Mouse (Mus musculus) hindbrain, embryonic 15.5 days (tissue): Measurements from ENCODE around the gene Slc4a8. TPM values are rescaled to one million over a fixed set of nuclear protein-coding genes. Genes with fewer than 3 reads are reported as not detected.
A peak's percentile ranks its signal among the peaks of the same experiment; 100 is the strongest.
"Not testable (repeated sequence)": the region's sequence is repeated elsewhere in the genome, so short reads cannot be mapped to it uniquely, and the experiment has no call there.

Source experiments
- ATAC-seq: fragments of 200-750 bp; cut with Nextera tagmentation; 2 replicates; pipeline ENCODE4 v1.8.0; 2017; ENCODE audit warnings: low read depth, moderate number of reproducible peaks, moderate TSS enrichment; ENCODE audit not compliant: low FRiP score
- H3K27ac ChIP-seq: fragments of 300-500 bp; sonication (generic); replicated peaks from 2 replicates; pipeline ENCODE4 v1.5.1; 2015; ENCODE audit warnings: mild to moderate bottlenecking, inconsistent platforms
- H3K27me3 ChIP-seq: fragments of 300-500 bp; sonication (generic); 2 replicates; pipeline ENCODE4 v1.6.1; 2015; ENCODE audit warnings: control low read depth, inconsistent platforms
- H3K36me3 ChIP-seq: fragments of 300-500 bp; sonication (generic); 2 replicates; pipeline ENCODE4 v1.6.1; 2015; ENCODE audit warnings: control low read depth, inconsistent platforms
- H3K4me1 ChIP-seq: fragments of 300-500 bp; sonication (generic); replicated peaks from 2 replicates; pipeline ENCODE4 v1.6.1; 2015; ENCODE audit warnings: control low read depth, inconsistent platforms
- H3K4me2 ChIP-seq: fragments of 300-500 bp; sonication (generic); 2 replicates; pipeline ENCODE4 v1.6.1; 2015; ENCODE audit warnings: moderate library complexity, mild to moderate bottlenecking, inconsistent platforms
- H3K4me3 ChIP-seq: fragments of 300-500 bp; sonication (generic); 2 replicates; pipeline ENCODE4 v1.5.1; 2015; ENCODE audit warnings: mild to moderate bottlenecking, inconsistent platforms
- H3K9ac ChIP-seq: fragments of 300-500 bp; sonication (generic); 2 replicates; pipeline ENCODE4 v1.6.1; 2015; ENCODE audit warnings: inconsistent platforms
- H3K9me3 ChIP-seq: fragments of 300-500 bp; sonication (generic); 2 replicates; pipeline ENCODE4 v1.6.1; 2016; ENCODE audit warnings: control low read depth, inconsistent platforms
- WGBS: fragments of 180-500 bp; shearing (Covaris S2); methylation state at CpG from one replicate; pipeline ENCODE4 v1.1.7; 2015; 5-methylcytosine and 5-hydroxymethylcytosine counted together
- polyA plus RNA-seq: library from polyadenylated mRNA; unstranded; fragments of >200 nt; fragmentation: Nextera tagmentation; extraction: Ambion mirVana; gene quantifications from 2 replicates; pipeline ENCODE4 v1.2.1, GENCODE M21; 2015

Gene Slc4a8
- polyA plus RNA-seq, 1 experiment from 2014 or later, result 27.1 TPM

DNA sequence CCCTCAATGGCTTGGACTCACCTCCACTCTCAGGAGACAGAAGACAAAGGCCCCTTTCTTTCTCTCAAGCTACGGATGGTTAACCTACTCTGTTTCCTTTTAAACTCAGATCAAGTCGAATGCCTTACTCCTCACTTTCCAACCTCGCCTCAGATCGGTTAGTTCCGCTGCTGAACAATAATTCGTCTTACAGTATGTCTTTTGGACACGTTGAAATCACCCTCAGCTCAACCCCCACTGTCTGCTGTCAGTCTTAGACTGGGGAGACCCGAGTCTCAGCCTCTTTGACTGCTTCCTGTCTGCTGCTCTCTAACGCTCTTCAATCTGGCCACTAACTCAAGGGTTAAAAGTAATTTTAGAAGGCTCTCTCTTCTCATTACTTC is 520 bp upstream of the Slc4a8 start:
- H3K9ac ChIP-seq, result peak overlapping the region; percentile 42
- H3K4me3 ChIP-seq, result peak overlapping the region; percentile 89
- peak; percentile 27 for ATAC-seq
- H3K4me1 ChIP-seq, result peaks cover 33% of the 10 kb centered on the region
- H3K27ac ChIP-seq, result peak overlapping the region; percentile 92
- no peaks in the 10 kb centered on the region for H3K36me3 ChIP-seq
- H3K9me3 ChIP-seq, result no peaks in the 10 kb centered on the region
- peak overlapping the region; percentile 68 for H3K4me2 ChIP-seq
- no peaks in the 10 kb centered on the region for H3K27me3 ChIP-seq
- 8% methylated on average over 9 of the region's 9 CpGs for WGBS

DNA sequence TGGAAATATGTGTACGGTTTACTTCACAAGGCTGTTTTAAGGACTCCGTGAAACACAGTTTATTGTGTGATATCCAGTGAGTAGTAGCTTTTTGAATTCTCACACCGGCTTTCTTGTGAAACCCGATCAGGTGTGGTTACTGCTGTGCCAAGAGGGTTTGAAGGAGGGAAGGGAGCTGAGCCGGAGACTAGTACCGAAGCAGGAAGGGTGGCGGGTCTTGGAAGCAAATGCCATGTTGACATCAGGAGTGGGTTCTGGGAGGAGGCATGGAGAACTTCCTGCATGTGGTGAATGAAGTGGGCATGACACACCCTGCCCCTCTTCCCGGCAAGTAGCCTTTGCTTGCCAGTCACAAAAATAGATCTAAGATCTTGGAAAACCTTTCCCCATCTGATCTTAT is 1.1 kb downstream of the Slc4a8 start:
- Histone ChIP-seq H3K4me2 (peak overlapping the region; percentile 68), H3K9me3 (no peaks in the 10 kb centered on the region), H3K4me3 (peak overlapping the region; percentile 89), H3K4me1 (peaks cover 33% of the 10 kb centered on the region), H3K36me3 (no peaks in the 10 kb centered on the region), H3K27me3 (no peaks in the 10 kb centered on the region), H3K27ac (peak overlapping the region; percentile 92; the same call in 1 of the 2 replicates), H3K9ac (peak overlapping the region; percentile 79)
- no peak for ATAC-seq
- 37% methylated on average over 8 of the region's 8 CpGs for WGBS

DNA sequence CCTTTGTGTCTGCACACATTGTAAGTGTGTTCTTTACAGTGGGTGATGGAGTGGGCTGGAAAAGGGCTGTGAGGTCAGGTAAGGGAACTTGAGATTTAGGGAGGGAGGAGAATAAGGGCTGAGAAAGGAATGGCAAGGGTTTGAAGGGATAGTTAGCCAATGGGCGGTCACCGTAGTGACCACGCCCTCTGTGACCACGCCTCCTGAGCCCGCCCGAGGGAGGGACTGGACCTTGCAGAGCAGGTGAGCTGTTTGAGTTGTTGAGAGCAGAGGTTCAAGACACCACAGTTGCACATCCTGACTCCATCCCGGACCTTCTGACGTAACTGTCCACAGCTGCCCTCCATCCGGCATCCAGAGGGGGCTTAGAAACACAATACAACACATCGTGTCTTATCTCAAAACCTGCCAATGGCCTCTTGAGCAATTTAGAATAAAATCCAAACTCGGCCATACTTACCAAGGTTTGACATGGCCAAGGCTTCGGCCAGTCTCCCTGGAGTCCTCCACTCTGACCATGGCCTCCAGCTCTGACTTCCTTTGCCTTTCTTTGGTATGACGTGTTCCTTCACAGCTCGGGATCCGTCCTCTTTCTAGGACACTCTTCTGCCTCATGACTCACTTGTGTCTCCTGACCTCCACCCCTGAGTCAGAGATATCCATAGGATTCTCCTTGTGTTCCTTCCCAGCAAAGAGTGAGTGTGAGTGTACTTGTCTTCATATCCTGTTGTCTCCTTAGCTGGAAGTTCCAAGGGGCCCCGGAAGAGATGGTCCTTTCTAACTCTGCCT is 2.8 kb downstream of the Slc4a8 start:
- H3K4me1 ChIP-seq, result peaks cover 33% of the 10 kb centered on the region
- no peak for ATAC-seq
- no peaks in the 10 kb centered on the region for H3K27me3 ChIP-seq
- no peaks in the 10 kb centered on the region for H3K9me3 ChIP-seq
- peak overlapping the region; percentile 1; the same call in 1 of the 2 replicates for H3K4me2 ChIP-seq
- H3K27ac ChIP-seq, result no peak overlapping the region
- WGBS, result 85% methylated on average over 16 of the region's 16 CpGs
- no peak overlapping the region for H3K4me3 ChIP-seq
- no peak overlapping the region for H3K9ac ChIP-seq
- H3K36me3 ChIP-seq, result no peaks in the 10 kb centered on the region

DNA sequence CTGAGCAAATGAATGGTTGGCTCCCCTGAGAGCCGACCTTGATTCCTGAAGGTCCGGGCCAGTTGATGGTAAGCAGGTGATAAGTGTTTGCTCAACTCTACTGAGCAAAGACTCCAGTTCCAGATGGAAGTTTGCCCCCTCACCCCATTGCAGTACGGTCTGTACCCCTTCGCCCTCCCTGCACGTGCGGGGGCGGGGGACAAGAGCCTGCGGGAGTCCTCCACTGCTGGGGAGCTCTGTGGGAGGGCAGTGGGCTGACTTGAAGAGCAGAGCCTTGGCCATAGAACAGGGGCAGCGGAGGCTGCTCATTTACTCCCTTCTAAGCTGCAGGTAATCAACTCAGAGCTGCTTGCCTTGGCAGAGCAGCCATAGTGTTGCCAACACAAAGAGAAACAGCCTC is 5.3 kb downstream of the Slc4a8 start:
- Histone ChIP-seq H3K9ac (no peak overlapping the region), H3K27ac (no peak overlapping the region), H3K36me3 (peaks cover 4% of the 10 kb centered on the region; the same call in 1 of the 2 replicates), H3K9me3 (no peaks in the 10 kb centered on the region), H3K4me3 (no peak overlapping the region), H3K27me3 (no peaks in the 10 kb centered on the region), H3K4me1 (peaks cover 21% of the 10 kb centered on the region), H3K4me2 (no peak overlapping the region)
- no peak for ATAC-seq
- 76% methylated on average over 9 of the region's 9 CpGs for WGBS

DNA sequence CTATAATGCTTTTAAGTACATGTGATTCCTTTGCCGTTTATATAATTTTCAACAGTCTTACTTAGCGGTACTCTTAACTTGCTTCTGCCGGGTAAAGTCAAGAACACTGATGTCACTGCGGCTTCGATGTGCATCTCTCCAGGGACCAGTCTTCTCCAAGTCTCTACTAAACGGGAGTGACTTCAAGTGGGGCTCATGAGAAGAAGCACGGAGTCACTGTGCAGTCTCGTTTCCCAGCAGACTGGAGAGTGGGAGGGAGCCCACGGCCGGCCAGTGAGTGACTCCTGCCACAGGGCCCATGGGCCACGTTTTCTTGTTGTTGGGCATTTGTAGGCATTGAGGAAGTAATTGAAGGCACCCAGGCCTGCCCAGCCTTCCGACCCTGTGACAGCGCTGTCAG is 6.3 kb downstream of the Slc4a8 start:
- 92% methylated on average over 13 of the region's 13 CpGs for WGBS
- H3K27me3 ChIP-seq, result no peaks in the 10 kb centered on the region
- peaks cover 14% of the 10 kb centered on the region for H3K4me1 ChIP-seq
- no peak for ATAC-seq
- no peaks in the 10 kb centered on the region for H3K9me3 ChIP-seq
- no peak overlapping the region for H3K4me2 ChIP-seq
- peaks cover 4% of the 10 kb centered on the region; the same call in 1 of the 2 replicates for H3K36me3 ChIP-seq
- no peak overlapping the region for H3K4me3 ChIP-seq
- H3K27ac ChIP-seq, result no peak overlapping the region
- no peak overlapping the region for H3K9ac ChIP-seq

DNA sequence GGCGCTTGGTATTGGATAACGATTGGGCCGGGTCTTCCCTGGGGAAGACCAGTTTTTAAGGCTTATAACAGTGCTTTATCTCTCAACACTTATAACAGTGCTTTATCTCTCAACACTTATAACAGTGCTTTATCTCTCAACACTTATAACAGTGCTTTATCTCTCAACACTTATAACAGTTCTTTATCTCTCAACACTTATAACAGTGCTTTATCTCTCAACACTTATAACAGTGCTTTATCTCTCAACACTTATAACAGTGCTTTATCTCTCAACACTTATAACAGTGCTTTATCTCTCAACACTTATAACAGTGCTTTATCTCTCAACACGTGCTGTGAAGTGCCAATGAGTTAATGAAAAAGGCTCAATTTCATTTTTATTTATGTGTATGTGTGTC is 7.5 kb downstream of the Slc4a8 start:
- H3K36me3 ChIP-seq, H3K4me3 ChIP-seq, H3K9me3 ChIP-seq, H3K4me1 ChIP-seq, ATAC-seq, H3K27ac ChIP-seq, H3K4me2 ChIP-seq, H3K9ac ChIP-seq, H3K27me3 ChIP-seq: not testable (repeated sequence)
- 94% methylated on average over 4 of the region's 4 CpGs for WGBS

DNA sequence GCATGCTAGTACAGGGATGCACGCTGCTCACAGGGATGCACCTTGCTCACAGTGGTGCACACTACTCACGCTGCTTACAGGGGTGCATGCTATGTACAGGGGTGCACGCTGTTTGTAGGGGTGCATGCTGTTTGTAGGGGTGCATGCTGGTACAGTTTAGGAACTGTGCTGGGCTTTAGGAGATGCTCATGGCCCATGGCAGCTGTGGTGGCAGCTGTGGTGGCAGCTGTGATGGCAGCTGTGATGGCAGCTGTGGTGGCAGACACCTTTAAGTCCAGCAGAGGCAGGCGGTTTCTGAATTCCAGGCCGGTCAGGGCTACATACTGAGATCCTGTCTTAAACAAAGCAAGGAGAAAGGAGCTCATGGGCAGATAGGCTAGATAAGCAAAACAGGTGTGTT is 8.8 kb downstream of the Slc4a8 start:
- WGBS, result 97% methylated on average over 5 of the region's 5 CpGs
- peaks cover 4% of the 10 kb centered on the region; the same call in 1 of the 2 replicates for H3K36me3 ChIP-seq
- no peak overlapping the region for H3K4me2 ChIP-seq
- no peak overlapping the region for H3K9ac ChIP-seq
- ATAC-seq, result no peak; the same call in 1 of the 2 replicates
- no peak overlapping the region for H3K4me3 ChIP-seq
- no peaks in the 10 kb centered on the region for H3K9me3 ChIP-seq
- H3K4me1 ChIP-seq, result no peaks in the 10 kb centered on the region
- H3K27ac ChIP-seq, result no peak overlapping the region
- no peaks in the 10 kb centered on the region for H3K27me3 ChIP-seq

DNA sequence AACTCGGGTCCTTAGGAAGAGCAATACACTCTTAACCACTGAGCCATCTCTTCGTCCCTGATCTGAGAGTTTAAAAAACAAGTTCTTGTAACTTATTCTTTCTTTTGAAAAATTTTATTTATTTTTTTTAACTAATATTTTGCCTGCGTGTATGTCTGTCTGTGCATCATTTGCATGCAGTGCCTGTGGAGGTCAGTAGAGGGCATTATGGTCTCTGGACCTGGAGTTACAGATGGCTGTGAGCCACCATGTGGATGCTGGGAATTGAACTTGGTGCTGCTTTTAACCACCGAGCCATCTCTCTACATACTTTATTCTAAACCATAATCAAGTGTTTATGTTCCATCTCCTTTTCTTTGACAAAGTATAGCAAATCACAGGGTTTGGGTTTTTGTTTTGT is 11.1 kb downstream of the Slc4a8 start:
- WGBS, result 90% methylated on average over 4 of the region's 4 CpGs
- Histone ChIP-seq H3K9ac (no peak overlapping the region), H3K9me3 (no peaks in the 10 kb centered on the region), H3K27ac (no peak overlapping the region), H3K4me1 (peaks cover 8% of the 10 kb centered on the region; the same call in 1 of the 2 replicates), H3K36me3 (peaks cover 4% of the 10 kb centered on the region; the same call in 1 of the 2 replicates), H3K27me3 (no peaks in the 10 kb centered on the region), H3K4me3 (no peak overlapping the region), H3K4me2 (no peak overlapping the region)
- ATAC-seq, result no peak

DNA sequence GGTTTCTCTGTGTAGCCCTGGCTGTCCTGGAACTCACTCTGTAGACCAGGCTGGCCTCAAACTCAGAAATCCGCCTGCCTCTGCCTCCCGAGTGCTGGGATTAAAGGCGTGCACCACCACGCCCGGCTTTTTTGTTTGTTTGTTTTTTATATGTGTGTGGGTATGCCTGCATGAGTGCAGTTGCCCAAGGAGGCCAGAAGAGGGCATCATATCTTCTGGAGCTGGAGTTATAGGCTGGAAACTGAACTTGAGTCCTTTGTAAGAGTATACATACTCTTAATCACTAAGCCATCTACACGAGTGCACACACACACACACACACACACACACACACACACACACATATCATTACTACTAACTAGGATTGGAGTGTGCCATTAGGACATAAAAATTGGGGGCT is 12.3 kb downstream of the Slc4a8 start:
- ATAC-seq, result not testable (repeated sequence)
- 97% methylated on average over 6 of the region's 6 CpGs for WGBS

DNA sequence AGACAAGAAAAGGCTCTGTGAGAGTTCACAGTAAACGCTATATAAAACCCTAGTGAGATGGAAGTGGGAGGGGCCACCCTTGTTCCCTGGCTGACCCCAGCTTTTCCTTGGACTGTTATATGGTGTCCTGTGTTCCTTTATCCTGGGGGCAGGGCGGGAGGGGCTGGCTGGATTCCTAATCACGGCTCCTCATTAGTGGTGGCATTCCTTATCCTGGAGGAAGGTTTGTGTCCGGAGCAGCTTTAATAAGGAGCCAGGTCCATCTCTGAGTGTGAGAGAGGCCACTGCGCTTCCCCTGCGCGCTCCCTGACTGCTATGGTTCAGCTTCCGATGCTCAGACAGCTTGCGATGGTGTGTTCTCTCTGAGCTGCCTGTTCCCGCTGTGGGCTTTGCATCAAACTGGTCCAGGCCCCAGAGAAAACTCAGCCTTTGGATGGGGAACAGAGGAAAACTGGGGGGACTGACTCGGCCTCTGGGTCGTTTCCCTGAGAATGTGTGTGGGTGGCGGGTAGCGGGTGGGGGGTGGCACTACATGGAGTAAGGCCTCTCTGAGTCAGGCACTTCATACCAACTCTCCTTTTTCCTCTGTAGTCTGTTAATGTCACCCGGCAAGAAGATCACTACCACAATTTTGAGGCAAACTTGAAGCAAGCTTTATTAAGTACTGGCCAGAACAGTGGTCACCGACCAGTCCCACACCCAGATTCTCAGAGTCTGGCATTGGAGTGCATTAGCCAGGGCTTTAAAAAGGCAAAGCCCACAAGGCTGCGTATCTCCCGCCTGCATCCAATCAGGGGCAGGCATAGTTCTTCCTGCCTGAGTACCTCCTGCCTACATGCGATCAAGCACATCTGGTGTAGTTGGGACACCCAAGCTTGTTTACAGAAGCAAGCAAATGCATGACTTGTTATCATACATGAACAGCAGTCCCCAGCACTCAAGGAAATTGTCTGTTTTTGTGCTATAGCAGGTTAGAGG is 13.9 kb downstream of the Slc4a8 start:
- Histone ChIP-seq H3K36me3 (no peaks in the 10 kb centered on the region), H3K4me2 (no peak overlapping the region), H3K9ac (no peak overlapping the region), H3K4me3 (no peak overlapping the region), H3K27me3 (no peaks in the 10 kb centered on the region), H3K4me1 (peaks cover 9% of the 10 kb centered on the region; the same call in 1 of the 2 replicates), H3K27ac (no peak overlapping the region), H3K9me3 (no peaks in the 10 kb centered on the region)
- WGBS, result 65% methylated on average over 19 of the region's 19 CpGs
- no peak for ATAC-seq

More for the DNA sequence above, 12.3 kb downstream of the Slc4a8 start:
- not testable (repeated sequence) for H3K4me2 ChIP-seq, H3K36me3 ChIP-seq, H3K9ac ChIP-seq, H3K4me1 ChIP-seq, H3K9me3 ChIP-seq, H3K4me3 ChIP-seq, H3K27me3 ChIP-seq, H3K27ac ChIP-seq

DNA sequence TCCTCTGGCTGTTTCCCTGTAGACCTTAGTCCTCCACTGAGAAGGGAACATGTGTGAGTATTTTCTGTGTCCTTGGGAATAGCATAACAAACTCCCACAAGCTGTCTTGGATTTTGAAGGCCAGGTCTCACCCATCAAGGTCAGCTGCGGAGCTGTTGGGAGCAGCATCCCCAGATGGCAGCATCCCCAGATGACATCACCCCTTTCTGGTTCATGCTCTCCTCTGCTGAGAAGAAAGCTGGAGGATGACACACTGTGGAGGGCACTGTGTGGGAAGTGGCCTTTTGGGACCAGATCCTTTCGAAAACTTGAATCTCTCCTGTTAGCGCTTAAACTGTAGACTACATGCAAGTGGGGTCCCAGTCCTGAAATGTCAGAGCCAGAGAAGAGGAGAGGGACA is 14.9 kb downstream of the Slc4a8 start:
- no peak overlapping the region for H3K9ac ChIP-seq
- H3K4me3 ChIP-seq, result no peak overlapping the region
- H3K27me3 ChIP-seq, result no peaks in the 10 kb centered on the region
- no peak for ATAC-seq
- H3K9me3 ChIP-seq, result no peaks in the 10 kb centered on the region
- no peak overlapping the region for H3K4me2 ChIP-seq
- H3K4me1 ChIP-seq, result peaks cover 9% of the 10 kb centered on the region; the same call in 1 of the 2 replicates
- H3K27ac ChIP-seq, result no peak overlapping the region
- WGBS, result 89% methylated on average over 3 of the region's 3 CpGs
- H3K36me3 ChIP-seq, result no peaks in the 10 kb centered on the region
